Mouse (Mus musculus): Measurements from ENCODE around the gene Nanos2.

Gene Nanos2

GRCm38 (mm10) chr7:18991660-18992293 is 4.6 kb downstream of the Nanos2 start:
- peak; percentile 95 for DNase-seq

DNA sequence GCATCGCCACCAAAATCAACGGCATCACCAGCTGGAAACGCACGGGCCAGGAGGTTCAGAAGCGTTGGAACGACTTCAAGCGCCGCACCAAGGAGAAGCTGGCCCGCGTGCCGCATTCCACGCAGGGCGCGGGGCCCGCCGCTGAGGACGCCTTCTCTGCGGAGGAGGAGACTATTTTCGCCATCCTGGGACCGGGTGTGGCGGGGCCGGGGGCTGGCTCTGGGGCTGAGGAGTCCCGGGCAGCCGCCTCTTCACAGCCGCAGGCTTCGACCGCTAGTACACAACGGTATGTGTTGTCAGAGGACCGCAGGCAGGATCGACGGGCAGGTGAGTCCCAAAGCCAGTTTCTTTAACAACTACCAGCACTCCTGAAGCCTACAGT is 5.1 kb downstream of the Nanos2 start:
- DNase-seq = peak; percentile 93

DNA sequence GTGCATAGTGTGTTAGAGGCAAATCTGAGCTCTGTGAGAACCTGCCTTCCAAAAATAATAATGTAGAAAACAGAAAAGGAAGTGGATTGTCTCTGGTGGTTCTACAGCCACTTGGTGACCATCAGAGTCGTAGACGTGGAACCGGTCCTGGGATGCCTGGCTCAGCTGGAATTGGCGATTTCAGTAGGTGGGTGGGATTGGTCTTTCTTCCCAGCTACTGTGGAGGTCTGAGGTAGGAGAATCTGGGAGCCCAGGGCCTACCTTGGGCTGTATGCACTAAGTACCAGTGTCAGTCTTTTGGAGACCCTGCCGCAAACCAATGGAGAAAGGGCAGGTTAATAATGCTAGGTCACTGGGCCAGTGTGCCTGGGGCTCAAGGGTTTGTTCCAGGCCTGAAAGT is 5.8 kb downstream of the Nanos2 start:
- peak; percentile 90 for DNase-seq

- DNase-seq = no peak
These were observed 11.6 kb downstream of the Nanos2 start for GRCm38 (mm10) chr7:18998835-18999234.

GRCm38 (mm10) chr7:19000421-19000820 is 13.2 kb downstream of the Nanos2 start:
- DNase-seq = peak; percentile 95

- peak; percentile 99 for DNase-seq
These were observed 14.0 kb downstream of the Nanos2 start for GRCm38 (mm10) chr7:19001066-19001806.

DNA sequence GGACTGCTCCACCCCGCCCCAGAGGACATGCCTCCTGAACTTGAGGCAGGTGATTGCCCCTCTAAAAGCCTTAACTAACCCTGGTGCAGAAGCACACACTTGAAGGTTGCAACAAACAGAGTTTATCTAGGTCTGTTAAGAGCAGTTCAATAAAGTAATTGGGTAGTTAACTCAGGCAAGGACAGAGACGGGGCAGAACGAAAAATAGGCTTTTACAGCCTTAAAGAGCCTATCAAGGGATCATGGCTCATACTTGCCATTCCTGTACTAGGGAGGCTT is 14.5 kb downstream of the Nanos2 start:
- DNase-seq = no peak

DNA sequence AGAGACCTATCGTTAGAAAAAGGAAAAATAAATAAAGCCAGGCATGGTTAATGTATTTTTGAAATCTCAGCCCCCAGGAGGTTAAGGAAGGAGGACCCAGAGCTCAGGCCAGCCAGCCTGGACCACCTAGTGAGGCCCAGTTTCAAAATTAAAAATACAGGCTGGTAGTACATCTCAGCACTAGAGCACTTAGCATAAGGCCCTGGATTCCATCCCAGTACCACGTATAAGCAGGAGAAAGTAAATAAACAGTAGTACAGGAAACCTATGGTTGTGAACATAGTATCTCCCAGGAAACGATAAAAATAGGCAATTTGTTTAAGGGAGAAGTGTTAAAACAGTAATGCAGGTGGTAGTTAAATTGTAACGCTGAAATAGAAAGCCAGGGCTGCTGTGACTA is 14.9 kb downstream of the Nanos2 start:
- DNase-seq = no peak

GRCm38 (mm10) chr7:19002848-19003498 is 15.8 kb downstream of the Nanos2 start:
- DNase-seq = peak; percentile 99

DNA sequence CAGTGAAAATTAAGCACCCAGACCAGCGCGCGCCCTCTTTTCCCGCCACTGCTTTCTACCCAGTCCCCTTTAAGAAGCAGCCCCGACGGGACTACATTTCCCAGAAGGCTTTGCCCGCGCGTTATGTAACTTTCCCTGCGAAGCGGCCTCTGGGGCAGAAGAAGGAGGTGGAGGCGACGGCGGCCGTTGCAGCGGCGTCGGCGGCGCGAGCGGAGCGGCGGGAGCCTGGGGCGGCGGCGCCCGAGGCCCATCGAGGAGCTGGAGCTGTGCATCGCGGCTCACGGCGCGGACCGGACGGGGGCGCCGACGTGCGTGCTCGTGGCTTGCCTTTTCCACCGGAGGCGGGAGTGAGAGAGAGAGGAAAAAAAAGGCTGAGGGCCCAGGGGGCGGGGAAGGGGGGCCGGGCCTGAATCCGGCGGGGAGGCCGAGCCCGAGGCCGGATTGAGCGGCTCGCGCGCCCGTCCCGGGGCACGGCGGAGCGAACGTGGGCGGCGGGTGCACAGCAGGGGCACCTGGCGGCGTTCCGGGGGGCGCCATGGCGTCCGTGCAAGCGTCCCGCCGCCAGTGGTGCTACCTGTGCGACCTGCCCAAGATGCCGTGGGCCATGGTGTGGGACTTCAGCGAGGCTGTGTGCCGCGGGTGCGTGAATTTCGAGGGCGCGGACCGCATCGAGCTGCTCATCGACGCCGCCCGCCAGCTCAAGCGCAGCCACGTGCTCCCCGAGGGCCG is 16.9 kb downstream of the Nanos2 start, which contains the start of gene Irf2bp1:
TSS of gene Irf2bp1 (plus strand) at position 143 of the 729 bp plus-strand sequence.
- peak; percentile 100 for DNase-seq

- peak; percentile 96 for DNase-seq
These were observed 17.5 kb downstream of the Nanos2 start for GRCm38 (mm10) chr7:19004631-19005079.

GRCm38 (mm10) chr7:19005417-19006121 is 18.4 kb downstream of the Nanos2 start:
- peak; percentile 95 for DNase-seq

DNA sequence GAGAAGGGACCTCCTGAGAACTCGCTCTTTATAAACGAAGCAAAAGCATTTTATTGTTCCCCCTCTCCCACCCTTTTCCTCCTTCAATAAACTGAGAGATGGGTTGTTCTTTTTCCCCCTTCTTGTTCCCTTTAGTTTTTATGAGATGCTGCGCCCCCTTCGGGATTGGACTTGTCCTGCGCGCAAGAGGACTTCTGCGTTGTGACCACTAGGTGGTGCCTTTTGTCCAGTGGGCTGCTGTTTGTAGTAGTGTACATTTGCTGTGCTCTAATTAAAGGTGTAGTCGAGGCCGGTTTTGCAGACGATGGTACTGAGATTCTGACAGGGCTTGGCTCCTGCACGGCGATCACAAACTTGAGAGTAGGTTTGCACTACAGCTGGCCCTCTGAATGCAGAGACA is 19.3 kb downstream of the Nanos2 start:
- peak; percentile 97 for DNase-seq

- peak; percentile 93 for DNase-seq
These were observed 20.1 kb downstream of the Nanos2 start for GRCm38 (mm10) chr7:19007026-19007977.

DNA sequence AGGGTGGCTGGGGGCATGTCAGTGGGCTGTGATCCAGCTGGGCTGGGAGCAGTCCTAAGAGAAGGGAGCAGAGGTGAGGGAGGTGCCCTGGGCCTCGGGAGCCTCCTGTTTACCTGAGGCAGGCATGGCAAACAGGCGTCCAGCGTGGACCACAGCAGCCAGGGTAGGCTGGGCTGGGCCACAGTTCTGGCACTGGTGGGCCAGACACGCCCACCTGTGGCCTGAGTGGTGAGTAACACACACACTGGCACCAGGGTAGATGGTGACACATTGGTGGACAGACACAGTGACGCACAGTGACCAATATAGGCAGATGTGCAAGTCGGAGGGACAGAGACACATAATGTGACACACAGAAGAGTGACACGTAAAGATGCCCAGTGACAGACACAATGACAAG is 23.4 kb downstream of the Nanos2 start:
- DNase-seq = no peak

- peak; percentile 95 for DNase-seq
These were observed 24.9 kb downstream of the Nanos2 start for GRCm38 (mm10) chr7:19012025-19012621.

DNA sequence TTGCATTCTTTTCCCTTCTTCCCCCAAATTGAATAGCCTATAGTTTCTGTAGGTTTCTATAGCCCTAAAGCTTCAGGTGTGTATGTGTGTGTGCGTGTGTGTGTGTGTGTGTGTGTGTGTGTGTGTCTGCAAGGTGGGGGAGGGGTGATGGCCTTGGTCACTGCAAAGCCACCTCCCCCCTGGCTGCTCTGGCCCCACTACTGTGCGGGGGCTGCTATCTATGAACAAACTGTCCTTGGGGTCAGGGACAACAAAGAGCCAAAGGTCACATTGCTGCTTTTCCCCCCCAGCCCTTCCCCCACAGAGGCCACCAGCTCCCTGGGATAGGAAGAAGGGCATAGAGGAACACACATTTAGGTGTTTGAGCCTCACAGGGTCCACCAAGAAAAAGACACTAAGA is 25.7 kb downstream of the Nanos2 start:
- DNase-seq = no peak

DNA sequence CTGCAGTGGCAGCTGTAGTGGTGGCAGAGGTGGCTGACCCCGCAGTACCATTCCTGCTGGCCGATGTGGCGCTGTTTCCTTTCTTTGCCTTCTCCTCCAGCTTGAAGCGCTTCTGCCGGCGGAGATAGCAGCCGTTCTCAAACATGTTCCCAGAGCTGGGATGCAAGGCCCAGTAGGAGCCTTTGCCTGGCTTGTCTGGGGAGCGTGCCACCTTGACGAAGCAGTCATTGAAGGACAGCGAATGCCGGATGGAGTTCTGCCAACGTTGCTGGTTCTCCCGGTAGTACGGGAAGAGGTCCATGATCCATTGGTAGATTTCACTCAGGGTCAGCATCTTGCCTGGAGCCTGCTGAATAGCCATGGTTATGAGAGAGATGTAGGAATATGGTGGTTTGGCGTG is 27.3 kb downstream of the Nanos2 start:
- no peak for DNase-seq

- no peak for DNase-seq
These were observed 28.8 kb downstream of the Nanos2 start for GRCm38 (mm10) chr7:19016042-19016441.

- DNase-seq = no peak
These were observed 30.7 kb downstream of the Nanos2 start for GRCm38 (mm10) chr7:19017909-19018308.

GRCm38 (mm10) chr7:19021048-19021447 is 33.8 kb downstream of the Nanos2 start:
- DNase-seq = peak; percentile 91
